Mouse (Mus musculus) CH12.LX (cell line): Measurements from ENCODE around the gene Ltk. TPM values are rescaled to one million over a fixed set of nuclear protein-coding genes. Genes with fewer than 3 reads are reported as not detected.
A peak's percentile ranks its signal among the peaks of the same experiment; 100 is the strongest.

Experiments used
- DNase-seq: peaks from one replicate; pipeline ENCODE4 v3.0.0-alpha.2; 2013; ENCODE audit errors: extremely low read depth
- H3K27ac ChIP-seq: 2 replicates; pipeline ENCODE4 v1.5.1; 2012; ENCODE audit warnings: low read depth, mild to moderate bottlenecking, control low read depth, moderate library complexity; ENCODE audit not compliant: insufficient read depth
- H3K27me3 ChIP-seq: replicated peaks from 2 replicates; pipeline ENCODE3; 2012; ENCODE audit warnings: inconsistent platforms
- H3K36me3 ChIP-seq, 2 experiments: replicated peaks in 1 of 2; 2 replicates each; pipeline versions ENCODE3 to v1.6.1; 2012; ENCODE audit warnings: inconsistent platforms in 1 of 2, low read length in 1 of 2, mild to moderate bottlenecking in 1 of 2, mixed read lengths in 1 of 2, moderate library complexity in 1 of 2; ENCODE audit not compliant: control insufficient read depth in 1 of 2, insufficient read depth in 1 of 2
- H3K4me1 ChIP-seq, 2 experiments: 2 replicates each; pipeline ENCODE4 v1.6.1; 2012; ENCODE audit warnings: inconsistent platforms in 1 of 2, moderate library complexity in 1 of 2; ENCODE audit not compliant: insufficient read depth in 2 of 2, control insufficient read depth in 1 of 2
- H3K4me2 ChIP-seq: 2 replicates; pipeline ENCODE4 v1.6.1; 2012; ENCODE audit warnings: low read depth, mild to moderate bottlenecking, control low read depth; ENCODE audit not compliant: poor library complexity, insufficient read depth, severe bottlenecking
- H3K4me3 ChIP-seq, 3 experiments: fragments of 150-350 bp in 1 of 3; sonication (generic) in 1 of 3; replicated peaks in 1 of 3; 2 replicates each; pipeline versions ENCODE3 to v1.5.1; 2011 to 2012; ENCODE audit warnings: low read depth in 2 of 3, low read length in 2 of 3, mild to moderate bottlenecking in 2 of 3, moderate library complexity in 2 of 3, control low read depth in 1 of 3, improper control_type of control experiment in 1 of 3, inconsistent platforms in 1 of 3, mixed read lengths in 1 of 3; ENCODE audit not compliant: poor library complexity in 1 of 3
- H3K79me2 ChIP-seq: replicated peaks from 2 replicates; pipeline ENCODE4 v1.6.1; 2012; ENCODE audit warnings: mild to moderate bottlenecking, moderate library complexity; ENCODE audit not compliant: control insufficient read depth, poor library complexity, insufficient read depth, severe bottlenecking; ENCODE audit errors: extremely low read depth
- H3K9ac ChIP-seq: 2 replicates; pipeline ENCODE4 v1.6.1; 2012; ENCODE audit warnings: low read depth, mild to moderate bottlenecking, control low read depth, moderate library complexity; ENCODE audit not compliant: insufficient read depth
- H3K9me3 ChIP-seq: replicated peaks from 2 replicates; pipeline ENCODE3; 2012; ENCODE audit warnings: low read length, inconsistent platforms, mixed read lengths
- BHLHE40 ChIP-seq: IDR thresholded peaks from 2 replicates; pipeline ENCODE4 v1.6.1; 2011; ENCODE audit warnings: mild to moderate bottlenecking, low read depth, low read length, improper control_type of control experiment
- CTCF ChIP-seq, 2 experiments: IDR thresholded peaks in 1 of 2; conservative IDR thresholded peaks in 1 of 2; 2 replicates each; pipeline ENCODE4 v1.5.1; 2011 to 2012; ENCODE audit warnings: low read depth in 2 of 2, low read length in 2 of 2, improper control_type of control experiment in 1 of 2, inconsistent platforms in 1 of 2, mild to moderate bottlenecking in 1 of 2, moderate library complexity in 1 of 2
- E2F4 ChIP-seq: IDR thresholded peaks from 2 replicates; pipeline ENCODE4 v1.6.1; 2011; ENCODE audit warnings: low read depth, low read length, improper control_type of control experiment; ENCODE audit not compliant: insufficient replicate concordance
- ELF1 ChIP-seq: IDR thresholded peaks from 2 replicates; pipeline ENCODE4 v1.6.1; 2014; ENCODE audit warnings: low read depth, mild to moderate bottlenecking, inconsistent platforms, low read length, improper control_type of control experiment
- EP300 ChIP-seq: IDR thresholded peaks from 2 replicates; pipeline ENCODE4 v1.6.1; 2011; ENCODE audit warnings: low read length, improper control_type of control experiment
- HCFC1 ChIP-seq: IDR thresholded peaks from 2 replicates; pipeline ENCODE4 v1.6.1; 2012; ENCODE audit warnings: low read depth, mild to moderate bottlenecking, inconsistent platforms, low read length, improper control_type of control experiment
- IRF4 ChIP-seq: IDR thresholded peaks from 2 replicates; pipeline ENCODE4 v1.6.1; 2014; ENCODE audit warnings: low read depth, mild to moderate bottlenecking, inconsistent platforms, low read length, improper control_type of control experiment
- KAT2A ChIP-seq: IDR thresholded peaks from 2 replicates; pipeline ENCODE4 v1.6.1; 2012; ENCODE audit warnings: low read length, improper control_type of control experiment, inconsistent platforms; ENCODE audit not compliant: insufficient replicate concordance
- MAX ChIP-seq: IDR thresholded peaks from 2 replicates; pipeline ENCODE4 v1.6.1; 2011; ENCODE audit warnings: low read length, improper control_type of control experiment
- MAZ ChIP-seq: IDR thresholded peaks from 2 replicates; pipeline ENCODE4 v1.6.1; 2012; ENCODE audit warnings: low read depth, mild to moderate bottlenecking, inconsistent platforms, low read length, improper control_type of control experiment, moderate library complexity
- MEF2A ChIP-seq: IDR thresholded peaks from 2 replicates; pipeline ENCODE4 v1.6.1; 2014; ENCODE audit warnings: low read depth, mild to moderate bottlenecking, inconsistent platforms, low read length, improper control_type of control experiment, borderline replicate concordance
- MXI1 ChIP-seq: IDR thresholded peaks from 2 replicates; pipeline ENCODE4 v1.6.1; 2011; ENCODE audit warnings: mild to moderate bottlenecking, low read depth, low read length, improper control_type of control experiment
- NELFE ChIP-seq: IDR thresholded peaks from 2 replicates; pipeline ENCODE4 v1.6.1; 2011; ENCODE audit warnings: low read depth, low read length, improper control_type of control experiment
- PAX5 ChIP-seq: IDR thresholded peaks from 2 replicates; pipeline ENCODE4 v1.6.1; 2012; ENCODE audit warnings: low read length, inconsistent platforms, mixed read lengths
- RAD21 ChIP-seq: IDR thresholded peaks from 2 replicates; pipeline ENCODE4 v1.6.1; 2011; ENCODE audit warnings: low read depth, mild to moderate bottlenecking, low read length, improper control_type of control experiment, moderate library complexity
- SIN3A ChIP-seq: IDR thresholded peaks from 2 replicates; pipeline ENCODE4 v1.6.1; 2012; ENCODE audit warnings: low read length, improper control_type of control experiment, inconsistent platforms
- SMC3 ChIP-seq: IDR thresholded peaks from 2 replicates; pipeline ENCODE4 v1.6.1; 2011; ENCODE audit warnings: low read depth, low read length, improper control_type of control experiment
- TBP ChIP-seq: conservative IDR thresholded peaks from 2 replicates; pipeline ENCODE4 v1.6.1; 2011; ENCODE audit warnings: low read depth, low read length, improper control_type of control experiment
- TCF12 ChIP-seq: IDR thresholded peaks from 2 replicates; pipeline ENCODE4 v1.6.1; 2014; ENCODE audit warnings: low read depth, mild to moderate bottlenecking, inconsistent platforms, low read length, improper control_type of control experiment
- USF1 ChIP-seq: IDR thresholded peaks from 2 replicates; pipeline ENCODE4 v1.6.1; 2014; ENCODE audit warnings: low read depth, mild to moderate bottlenecking, inconsistent platforms, low read length, improper control_type of control experiment
- ZC3H11A ChIP-seq: IDR thresholded peaks from 2 replicates; pipeline ENCODE4 v1.6.1; 2012; ENCODE audit warnings: low read depth, mild to moderate bottlenecking, inconsistent platforms, low read length, improper control_type of control experiment
- ZKSCAN1 ChIP-seq: IDR thresholded peaks from 2 replicates; pipeline ENCODE4 v1.6.1; 2012; ENCODE audit warnings: low read depth, inconsistent platforms, low read length, improper control_type of control experiment, borderline replicate concordance
- dilution Hi-C: fragments of 300-500 bp; cut with MboI; formaldehyde crosslinking; loops from 2 replicates; pipeline ENCODE4 v1.14.3; 2020; ENCODE audit warnings: low sequenced_read_pairs; ENCODE audit not compliant: extremely low pct_unique_long_range_greater_than_20kb, extremely low pct_ligation_motif_present
- in situ Hi-C: fragments of 300-500 bp; cut with MboI; formaldehyde crosslinking; loops from 3 replicates; pipeline ENCODE4 v1.14.3; 2019; ENCODE audit warnings: low sequenced_read_pairs, low pct_ligation_motif_present, low pct_unique_long_range_greater_than_20kb, mixed read lengths
- polyA plus RNA-seq: library from polyadenylated mRNA; unstranded; fragments of >175 nt; gene quantifications from 2 replicates; pipeline ENCODE4 v1.2.1, GENCODE M21; 2012; ENCODE audit warnings: low read depth; ENCODE audit not compliant: insufficient read length
- total RNA-seq, 2 experiments: library from RNA; depleted of rRNA; stranded (reverse); fragments of 300-350 nt in 1 of 2; fragments of >200 nt in 1 of 2; gene quantifications; 2 replicates each; pipeline ENCODE4 v1.2.3; 2012 to 2014

Gene Ltk
- total and polyA plus RNA-seq, 3 experiments: 0.10 to 2.3 TPM; not detected in 1

- Histone ChIP-seq H3K9me3 (no peaks in the 10 kb centered on the region), H3K27ac (no peak within 1 kb of the TSS), H3K79me2 (no peaks in the 10 kb centered on the region), H3K36me3 (peaks cover 0 to 6% of the 10 kb centered on the region in 2 experiments), H3K4me2 (peak within 1 kb of the TSS; percentile 60), H3K9ac (no peak within 1 kb of the TSS), H3K4me3 (no peak within 1 kb of the TSS), H3K27me3 (peaks cover 31% of the 10 kb centered on the region), H3K4me1 (peaks cover 12 to 31% of the 10 kb centered on the region in 2 experiments)
- no peak for DNase-seq
- dilution Hi-C loops: no loop called here
- TF ChIP-seq ZKSCAN1: no peak
- TF ChIP-seq MEF2A: no peak
- no peak for TF ChIP-seq E2F4
- TF ChIP-seq IRF4: no peak
- in situ Hi-C loops: loop anchor here (5.0 kb wide), 2 partner anchors 35 to 90 kb away; no protein-coding TSS in a partner anchor
These were observed 37.1 kb upstream of the Ltk start, which contains the start of gene Tyro3 for GRCm38 (mm10) chr2:119797279-119797783. Gene Tyro3 (plus strand): TSS chr2:119797733.

GRCm38 (mm10) chr2:119789996-119790395 lies 29.8 kb upstream of the Ltk start:
- in situ Hi-C loops (no loop called here), dilution Hi-C loops (no loop called here)

More at GRCm38 (mm10) chr2:119789996-119790395, 29.8 kb upstream of the Ltk start:
- no peak overlapping the region for H3K4me3 ChIP-seq
- H3K9me3 ChIP-seq: no peaks in the 10 kb centered on the region
- no peak for TF ChIP-seq IRF4
- TF ChIP-seq ELF1: no peak
- TF ChIP-seq RAD21: no peak
- TF ChIP-seq CTCF (conservative IDR thresholded peaks at IDR 0.05 in 1 of 2, IDR thresholded peaks at IDR 0.05 in 1 of 2; ENCODE audit: low read depth in 2 of 2, low read length in 2 of 2): no peak
- no peak for TF ChIP-seq NELFE
- TF ChIP-seq PAX5: no peak
- no peak for TF ChIP-seq ZC3H11A
- TF ChIP-seq ZKSCAN1: no peak
- no peak for TF ChIP-seq MAZ
- no peak for TF ChIP-seq KAT2A
- no peak for TF ChIP-seq HCFC1
- TF ChIP-seq MXI1: no peak
- TF ChIP-seq USF1: no peak
- TF ChIP-seq SIN3A: no peak
- TF ChIP-seq EP300: no peak
- no peak for TF ChIP-seq SMC3
- TF ChIP-seq TBP: no peak
- no peak for TF ChIP-seq BHLHE40
- TF ChIP-seq TCF12: no peak
- TF ChIP-seq MAX: no peak
- H3K36me3 ChIP-seq: peaks cover 2 to 8% of the 10 kb centered on the region in 2 experiments
- H3K4me2 ChIP-seq: no peak overlapping the region
- H3K9ac ChIP-seq: no peak overlapping the region
- peaks cover 7% of the 10 kb centered on the region for H3K27me3 ChIP-seq
- DNase-seq: no peak
- peaks cover 0 to 14% of the 10 kb centered on the region in 2 experiments; a peak in 2 of 4 replicates for H3K4me1 ChIP-seq
- H3K79me2 ChIP-seq: peaks cover 9% of the 10 kb centered on the region; the same call in 1 of the 2 replicates
- H3K27ac ChIP-seq: no peak overlapping the region
